Mouse (Mus musculus): Measurements from ENCODE around the gene Rin2.

DNA sequence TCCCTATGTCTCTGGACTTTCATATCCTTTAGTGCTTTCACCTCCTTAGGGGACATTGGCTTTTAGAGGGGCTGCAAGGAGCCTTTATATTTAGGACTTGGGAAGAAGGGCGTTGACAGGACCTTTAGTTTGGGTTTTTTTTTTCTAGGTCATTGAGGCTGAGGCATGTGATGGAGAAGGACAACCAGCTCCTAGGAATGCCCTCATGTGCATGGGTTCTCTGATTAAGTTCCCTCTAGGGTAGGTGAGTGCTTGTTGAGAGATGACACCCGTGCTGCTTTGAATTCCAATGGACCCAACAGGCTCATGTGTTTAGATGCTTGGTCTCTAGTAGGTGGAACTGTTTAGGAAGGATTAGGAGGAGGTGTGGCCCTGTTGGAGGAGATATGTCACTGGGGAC is 1.9 kb downstream of the Rin2 start:
- TF ChIP-seq POLR2A (IDR thresholded peaks at IDR 0.05; ENCODE audit: borderline replicate concordance, extremely low read depth, insufficient read depth, insufficient read length, poor library complexity, severe bottlenecking) (no peak), CTCF (IDR thresholded peaks at IDR 0.05; ENCODE audit: borderline replicate concordance, extremely low read depth, insufficient read depth, insufficient read length) (no peak)
